Mouse (Mus musculus): ENCODE data around the gene Sbk2. TPM values are rescaled to one million over a fixed set of nuclear protein-coding genes. Genes with fewer than 3 reads are reported as not detected.

Gene Sbk2
- total RNA-seq, 2 experiments from 2014 or later = not detected

DNA sequence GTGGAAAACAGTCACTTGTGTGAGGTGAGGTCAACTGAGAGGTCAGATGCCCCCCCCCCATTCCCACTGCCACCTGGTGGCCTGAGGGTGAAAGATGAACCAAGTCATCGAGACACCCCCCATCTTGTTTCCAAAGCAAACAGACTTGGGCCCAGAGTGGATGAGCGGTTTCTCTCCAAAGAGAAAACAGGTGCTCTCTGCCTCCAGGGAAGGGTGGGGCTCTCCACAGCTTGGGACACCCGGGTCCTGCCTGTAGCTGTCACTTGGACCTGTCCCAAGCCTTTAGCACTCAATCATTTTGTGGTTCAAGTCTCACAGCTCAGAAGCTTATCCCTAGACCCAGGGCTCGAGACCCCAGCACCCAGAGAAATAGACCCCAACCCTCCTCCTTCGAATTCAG is 679 bp downstream of the Sbk2 start:
- intact Hi-C loops (cut with DNase I) = no loop called here
- DNase-seq (ENCODE audit: low spot score in 2 of 2) = no peak

DNA sequence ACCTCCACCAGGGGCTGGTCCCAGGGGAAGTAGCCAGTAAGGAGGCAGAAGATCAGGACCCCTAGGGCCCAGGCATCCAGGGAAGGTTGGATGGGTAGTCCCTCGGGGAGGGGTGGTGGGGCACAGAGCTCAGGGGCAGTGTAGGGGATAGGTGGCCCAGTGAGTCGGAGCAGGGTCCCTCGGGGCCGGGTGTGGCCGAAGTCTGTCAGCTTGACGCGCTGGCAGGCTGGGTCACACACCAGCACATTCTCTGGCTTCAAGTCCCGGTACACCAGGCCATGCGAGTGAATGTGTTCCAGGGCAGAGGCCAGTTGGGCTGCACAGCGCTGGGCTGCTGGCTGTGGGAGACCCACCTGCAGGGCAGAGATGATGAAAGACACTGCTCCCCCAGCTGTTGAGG is 6.8 kb downstream of the Sbk2 start:
- DNase-seq (ENCODE audit: low spot score in 2 of 2) = no peak
- intact Hi-C loops (cut with DNase I) = no loop called here

DNA sequence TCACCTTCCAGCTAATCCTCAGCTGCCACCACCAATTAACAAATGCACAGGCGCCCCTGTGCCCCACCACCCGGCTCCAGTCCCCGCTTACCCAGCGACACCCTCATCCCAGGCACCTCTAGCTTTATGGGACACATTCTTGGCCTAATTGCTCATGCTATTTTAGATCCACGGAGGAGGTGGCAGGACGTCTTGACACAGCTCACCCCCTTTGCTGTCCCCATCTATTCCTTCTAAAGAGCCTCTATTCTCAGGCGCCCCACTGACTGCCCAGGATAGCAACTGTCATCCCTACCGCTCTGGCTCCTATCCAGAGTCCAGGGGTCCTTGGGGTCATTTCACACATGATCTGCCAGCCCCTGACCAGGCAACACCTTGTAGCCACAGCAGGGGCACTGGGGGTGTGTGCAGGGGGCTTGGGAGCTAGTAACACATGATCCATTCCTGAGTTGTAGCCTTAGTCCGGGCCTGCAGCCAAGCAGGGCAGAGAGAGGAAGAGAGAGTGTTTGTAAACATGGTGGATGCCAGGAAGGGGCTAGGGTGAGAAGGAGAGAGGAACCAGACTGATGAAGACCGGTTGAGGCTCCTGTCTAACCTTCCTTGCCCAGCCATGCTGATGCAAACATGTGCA is 10.3 kb downstream of the Sbk2 start:
- intact Hi-C loops (cut with DNase I) = no loop called here
- no peak for DNase-seq (ENCODE audit: low spot score in 2 of 2)

DNA sequence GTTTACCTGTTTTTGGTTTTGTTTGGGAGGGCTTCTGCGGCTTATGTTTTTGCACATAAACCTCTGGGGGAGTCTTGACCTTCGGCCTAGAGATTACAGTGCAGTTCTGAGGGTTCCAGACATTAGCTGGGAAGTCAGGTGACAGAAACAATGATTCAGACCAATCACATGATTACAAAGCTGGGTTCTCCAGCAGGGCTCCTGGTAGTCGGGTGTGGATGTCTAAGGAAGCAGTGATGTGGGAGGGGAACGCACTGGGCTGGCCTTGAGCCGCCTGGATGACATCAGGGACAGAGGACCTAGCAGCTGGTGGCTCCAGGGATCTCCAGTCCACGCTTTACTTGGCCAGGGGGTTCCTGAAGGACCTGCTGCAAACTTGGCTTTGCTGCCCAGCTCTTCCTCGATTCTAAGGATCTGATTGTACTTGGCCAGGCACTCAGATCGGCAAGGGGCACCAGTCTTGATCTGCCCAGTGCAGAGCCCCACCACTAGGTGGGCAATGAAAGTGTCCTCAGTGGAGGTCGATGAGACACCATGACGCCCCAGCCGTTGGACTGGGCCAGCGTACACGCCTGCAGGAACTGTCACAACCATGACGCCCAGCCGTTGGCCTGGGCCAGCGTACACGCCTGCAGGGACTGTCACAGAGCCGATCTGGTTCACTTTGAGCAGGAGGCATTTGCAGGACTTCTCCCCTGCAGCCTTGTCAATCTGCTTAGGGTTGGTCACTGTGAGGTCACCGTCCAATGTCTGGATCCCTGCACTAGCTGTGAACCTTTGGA is 13.5 kb downstream of the Sbk2 start:
- DNase-seq (ENCODE audit: low spot score in 2 of 2) = no peak
- intact Hi-C loops (cut with DNase I) = no loop called here

DNA sequence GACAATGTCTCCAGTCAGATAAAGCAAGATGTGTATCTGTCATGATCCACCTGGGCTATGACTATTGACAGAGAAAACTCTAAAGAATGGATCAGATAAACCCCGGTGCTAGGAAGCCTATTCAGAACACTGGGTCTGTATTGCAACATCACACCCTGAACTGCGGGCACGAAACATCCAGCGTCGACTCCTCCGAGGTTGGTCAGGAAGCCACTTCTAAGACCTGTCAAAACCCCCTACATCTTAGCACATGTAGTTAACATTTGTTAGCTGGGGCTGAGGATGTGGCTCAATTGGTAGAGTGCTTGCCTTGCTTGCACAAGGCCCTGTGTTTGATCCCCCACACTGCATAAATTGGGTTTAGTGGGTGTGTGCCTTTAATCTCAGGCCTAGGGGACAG is 15.8 kb downstream of the Sbk2 start:
- no peak for DNase-seq (ENCODE audit: low spot score in 2 of 2)
- intact Hi-C loops (cut with DNase I) = no loop called here

DNA sequence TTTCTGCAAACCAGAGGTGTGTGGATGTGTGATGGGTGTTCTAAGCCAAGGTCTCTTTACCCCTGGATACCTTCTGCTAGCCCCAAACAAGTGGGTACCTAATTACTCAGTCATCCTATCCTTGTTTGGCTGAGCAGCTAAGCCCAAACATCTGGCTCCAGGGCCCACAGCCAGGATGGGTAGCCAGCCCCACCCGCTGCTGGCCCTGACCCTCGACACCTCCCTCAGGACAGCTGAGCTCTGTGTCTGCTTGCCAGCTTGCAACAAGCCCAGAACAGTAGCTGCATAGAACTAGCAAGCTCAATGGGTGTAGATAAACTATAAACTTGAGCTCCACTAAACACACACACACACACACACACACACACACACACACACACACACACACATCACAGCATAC is 16.4 kb downstream of the Sbk2 start:
- no peak for DNase-seq (ENCODE audit: low spot score in 2 of 2)
- intact Hi-C loops (cut with DNase I) = no loop called here

DNA sequence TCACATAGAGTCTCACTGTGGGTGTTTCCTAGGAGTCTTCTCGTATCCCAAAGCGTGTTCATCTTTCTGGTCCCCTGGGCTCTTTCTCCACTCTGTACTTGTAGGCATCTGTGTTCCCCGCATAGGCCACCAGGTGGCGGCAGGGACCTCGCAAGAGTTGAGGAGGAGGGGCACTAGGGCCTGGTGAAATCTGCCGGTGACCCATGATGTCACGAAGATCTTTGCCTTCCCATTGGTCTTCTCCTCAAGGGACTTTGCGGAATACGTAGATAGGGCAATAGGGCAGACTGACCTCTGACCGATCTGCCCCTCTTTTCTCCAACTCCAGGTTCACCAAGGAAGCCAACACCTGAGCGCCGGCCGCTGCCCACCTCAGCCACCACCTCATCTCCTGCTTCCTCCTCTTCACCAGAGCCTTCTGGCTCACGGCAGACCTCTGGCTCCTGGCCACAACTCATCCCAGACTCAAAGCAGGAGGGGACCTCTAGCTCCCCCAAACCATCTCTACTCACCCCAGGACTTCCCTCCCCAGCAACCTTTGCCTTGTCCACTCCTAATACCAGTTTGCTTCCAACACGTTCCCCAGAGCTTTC is 20.9 kb downstream of the Sbk2 start:
- peak; percentile 90 to 95 for DNase-seq (ENCODE audit: low spot score in 2 of 2)
- intact Hi-C loops (cut with DNase I) = loop anchor here (1.0 to 5.0 kb wide), 4 partner anchors 21 to 104 kb away; partner anchors contain the start of genes Fiz1, Gm44973, Sbk2 and Zfp524

DNA sequence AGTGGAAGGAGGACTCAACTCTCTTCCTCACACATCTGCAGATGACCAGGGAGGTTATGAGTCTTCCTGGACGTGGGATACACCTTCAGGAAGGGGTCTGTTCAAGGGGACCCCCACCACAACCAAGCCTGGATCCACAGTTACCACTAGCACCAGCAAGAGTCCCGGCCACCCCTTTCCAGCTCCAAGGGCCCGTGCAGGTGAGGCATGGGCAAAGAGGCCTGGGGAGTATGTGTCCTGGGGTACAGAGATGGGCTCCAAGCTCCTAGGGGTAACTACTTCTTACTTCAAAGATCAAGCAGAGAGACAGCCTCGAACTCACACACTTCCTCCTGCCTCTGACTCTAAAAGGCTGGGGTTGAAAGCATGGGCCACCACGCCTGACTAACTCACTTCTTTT is 21.5 kb downstream of the Sbk2 start:
- intact Hi-C loops (cut with DNase I) = loop anchor here (1.0 to 5.0 kb wide), 4 partner anchors 22 to 105 kb away; partner anchors contain the start of genes Fiz1, Gm44973, Sbk2 and Zfp524
- DNase-seq (ENCODE audit: low spot score in 2 of 2) = no peak

DNA sequence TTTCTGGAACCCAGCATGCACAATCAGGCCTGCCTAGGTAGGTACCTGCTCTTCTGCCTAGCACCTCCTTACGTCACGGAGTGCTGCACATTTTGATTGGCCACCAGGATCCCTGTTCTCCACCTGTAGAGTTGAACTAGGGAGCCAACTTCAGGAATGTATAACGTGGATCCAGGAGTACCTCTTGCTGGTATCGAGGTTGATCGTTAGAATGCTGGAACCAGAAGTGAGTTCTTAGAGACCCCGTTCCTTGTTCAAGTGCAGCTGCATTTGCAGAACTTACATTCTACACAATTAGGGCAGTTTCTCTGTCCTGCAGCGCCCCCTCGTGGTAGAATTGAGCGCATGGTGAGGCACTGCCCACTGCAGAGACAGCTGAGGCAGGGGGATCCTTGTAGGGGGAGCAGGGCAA is 24.1 kb downstream of the Sbk2 start:
- intact Hi-C loops (cut with DNase I) = loop anchor here (1.0 to 5.0 kb wide), 2 partner anchors 73 to 129 kb away; no protein-coding TSS in a partner anchor
- DNase-seq (ENCODE audit: low spot score in 2 of 2) = peak; percentile 79 to 83

DNA sequence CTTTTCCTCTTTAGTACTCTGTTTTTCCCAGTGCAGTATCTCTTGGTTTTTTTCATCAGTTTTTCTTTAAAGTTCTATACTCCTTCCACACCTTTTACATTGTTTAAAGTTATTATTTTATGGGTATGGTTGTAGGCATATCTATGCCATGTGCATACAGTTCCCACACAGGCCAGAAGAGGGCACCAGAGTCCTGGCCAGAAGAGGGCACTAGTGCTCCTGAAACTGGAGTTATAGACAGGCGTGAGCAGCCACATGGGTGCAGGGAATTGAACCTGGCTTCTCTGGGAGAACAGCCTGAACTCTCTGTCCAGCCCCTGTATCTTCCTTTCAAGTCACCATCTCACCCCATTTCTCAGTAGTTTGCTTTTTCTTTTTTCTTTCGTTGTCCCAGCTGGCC is 25.8 kb downstream of the Sbk2 start:
- intact Hi-C loops (cut with DNase I) = no loop called here
- peak; percentile 42 to 67 for DNase-seq (ENCODE audit: low spot score in 2 of 2)

DNA sequence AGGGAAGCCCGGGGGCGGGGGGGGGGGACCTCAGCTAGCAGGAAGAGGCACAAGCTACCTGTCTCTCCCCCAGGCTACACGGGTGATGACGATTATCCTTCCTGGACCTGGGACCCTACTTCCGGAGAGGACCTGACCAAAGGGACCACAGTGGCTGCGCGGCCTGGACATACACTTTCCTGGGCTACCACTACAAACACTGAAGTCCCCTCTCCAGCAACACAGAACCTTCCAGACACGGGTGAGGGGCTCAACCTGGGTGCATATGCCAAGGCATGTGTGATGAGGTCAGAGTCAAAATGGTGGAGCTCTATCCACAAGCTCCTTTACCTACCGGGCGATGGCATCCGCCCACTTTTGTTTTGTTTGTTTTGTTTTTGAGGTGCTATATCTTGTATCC is 26.8 kb downstream of the Sbk2 start:
- no peak for DNase-seq (ENCODE audit: low spot score in 2 of 2)
- intact Hi-C loops (cut with DNase I) = no loop called here

DNA sequence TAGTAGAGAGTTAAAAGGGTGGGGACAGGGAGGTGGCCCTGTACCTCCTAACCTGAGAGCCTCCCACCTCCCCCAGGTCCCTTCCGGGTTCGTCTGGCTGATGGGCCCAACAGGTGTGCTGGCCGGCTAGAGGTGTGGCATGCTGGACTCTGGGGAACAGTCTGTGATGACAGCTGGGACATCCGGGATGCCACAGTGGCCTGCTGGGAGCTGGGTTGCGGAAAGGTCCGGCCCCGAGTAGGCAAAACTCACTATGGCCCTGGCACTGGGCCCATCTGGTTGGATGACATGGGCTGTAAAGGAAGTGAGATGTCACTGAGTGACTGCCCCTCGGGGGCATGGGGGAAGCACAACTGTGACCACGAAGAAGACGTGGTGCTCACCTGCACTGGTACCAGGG is 27.4 kb downstream of the Sbk2 start:
- intact Hi-C loops (cut with DNase I) = no loop called here
- no peak for DNase-seq (ENCODE audit: low spot score in 2 of 2)

DNA sequence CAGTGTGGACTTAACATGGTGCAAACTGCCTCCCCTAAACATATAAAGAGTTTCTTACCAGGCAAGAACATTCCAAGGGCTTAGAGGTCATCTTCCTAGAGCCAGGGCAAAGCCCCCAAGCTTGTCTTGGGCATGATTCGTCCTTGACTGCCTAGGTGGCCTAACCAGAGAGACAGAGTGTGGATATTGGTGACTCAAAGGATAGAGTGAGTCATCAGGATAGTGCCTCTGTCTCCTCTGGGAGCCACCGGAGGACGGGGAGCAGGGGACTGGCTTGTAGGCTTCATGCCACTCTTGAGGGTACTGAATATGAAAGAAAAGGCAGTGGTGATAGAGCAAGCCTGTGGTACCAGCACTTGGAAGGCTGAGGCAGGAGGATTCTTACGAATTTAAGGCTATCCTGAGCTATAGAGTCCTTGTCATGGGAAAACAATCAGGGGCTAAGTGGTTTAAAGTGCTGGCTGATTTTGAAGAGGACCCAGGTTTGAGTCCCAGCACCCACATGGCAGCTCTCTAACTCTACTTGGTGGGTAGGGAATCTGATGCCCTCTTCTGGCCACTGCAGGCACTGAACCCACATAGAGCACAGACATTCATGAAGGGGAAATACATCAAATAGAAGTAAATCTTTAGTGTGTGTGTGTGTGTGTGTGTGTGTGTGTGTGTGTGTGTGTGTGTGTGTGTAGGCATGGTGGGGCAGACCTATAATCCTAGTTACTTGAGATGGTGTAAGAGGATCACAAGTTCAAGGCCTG is 29.9 kb downstream of the Sbk2 start:
- no peak for DNase-seq (ENCODE audit: low spot score in 2 of 2)
- intact Hi-C loops (cut with DNase I) = no loop called here

DNA sequence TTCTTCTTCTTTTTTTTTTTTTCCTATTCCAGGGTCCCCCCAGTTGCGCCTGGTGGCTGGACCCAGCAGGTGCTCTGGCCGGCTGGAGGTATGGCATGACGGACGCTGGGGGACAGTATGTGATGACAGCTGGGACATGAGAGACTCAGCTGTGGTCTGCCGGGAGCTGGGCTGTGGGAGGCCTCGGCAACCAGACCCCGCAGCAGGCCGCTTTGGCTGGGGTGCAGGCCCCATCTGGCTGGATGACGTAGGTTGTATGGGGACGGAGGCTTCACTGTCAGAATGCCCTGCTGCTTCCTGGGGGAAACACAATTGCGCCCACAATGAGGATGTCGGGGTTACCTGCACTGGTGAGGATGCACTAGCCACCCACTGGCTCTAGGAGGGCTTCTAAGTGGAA is 31.1 kb downstream of the Sbk2 start:
- DNase-seq (ENCODE audit: low spot score in 2 of 2) = no peak
- intact Hi-C loops (cut with DNase I) = no loop called here

DNA sequence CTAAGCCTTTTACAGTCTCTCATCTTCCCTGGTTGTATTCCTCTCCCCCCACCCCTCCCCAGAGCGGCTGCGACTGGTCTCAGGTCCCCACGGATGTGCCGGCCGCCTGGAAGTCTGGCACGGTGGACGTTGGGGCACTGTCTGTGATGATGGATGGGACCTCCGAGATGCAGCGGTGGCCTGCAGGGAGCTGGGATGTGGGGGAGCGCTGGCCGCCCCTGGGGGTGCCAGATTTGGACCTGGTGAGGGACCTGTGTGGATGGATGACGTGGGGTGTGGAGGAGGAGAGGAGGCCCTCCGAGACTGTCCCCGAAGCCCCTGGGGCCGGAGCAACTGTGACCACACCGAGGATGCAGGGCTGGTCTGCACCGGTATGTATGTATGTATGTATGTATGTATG is 35.9 kb downstream of the Sbk2 start:
- no peak for DNase-seq (ENCODE audit: low spot score in 2 of 2)
- intact Hi-C loops (cut with DNase I) = no loop called here

DNA sequence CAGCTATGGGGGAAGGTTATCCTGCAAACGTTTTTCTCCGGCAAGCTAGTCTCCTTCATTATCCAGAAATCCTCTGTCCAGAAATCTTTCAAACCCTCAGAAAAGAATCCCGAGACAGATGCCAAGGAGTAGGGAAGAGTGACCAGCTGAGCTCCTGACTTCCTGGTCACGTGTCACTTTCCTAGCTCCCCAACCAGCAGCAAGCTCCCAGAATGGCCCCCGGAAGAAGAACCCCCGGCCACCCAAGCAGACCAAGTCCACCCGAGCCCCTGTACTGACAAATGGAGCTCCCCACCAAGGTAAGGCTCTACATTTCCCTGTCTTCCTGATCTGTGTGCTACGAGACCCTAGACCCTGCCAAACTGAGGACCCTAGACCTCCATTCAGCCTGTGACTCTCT is 36.5 kb downstream of the Sbk2 start:
- intact Hi-C loops (cut with DNase I) = no loop called here
- DNase-seq (ENCODE audit: low spot score in 2 of 2) = no peak

DNA sequence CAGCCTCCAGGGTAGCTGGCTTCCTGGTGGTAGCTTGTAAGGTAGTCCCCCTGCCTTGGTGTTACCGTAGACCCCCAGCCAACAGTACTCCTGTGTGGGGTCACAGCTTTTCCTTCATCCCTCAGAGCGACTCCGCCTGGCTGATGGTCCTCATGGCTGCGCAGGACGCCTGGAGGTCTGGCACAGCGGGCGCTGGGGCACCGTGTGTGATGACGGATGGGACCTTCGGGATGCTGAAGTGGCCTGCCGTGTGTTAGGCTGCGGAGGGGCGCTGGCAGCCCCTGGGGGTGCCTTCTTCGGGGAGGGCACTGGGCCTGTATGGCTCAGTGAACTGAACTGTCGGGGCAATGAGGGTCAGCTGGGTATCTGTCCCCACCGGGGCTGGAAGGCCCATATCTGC is 37.4 kb downstream of the Sbk2 start:
- intact Hi-C loops (cut with DNase I) = no loop called here
- no peak for DNase-seq (ENCODE audit: low spot score in 2 of 2)

DNA sequence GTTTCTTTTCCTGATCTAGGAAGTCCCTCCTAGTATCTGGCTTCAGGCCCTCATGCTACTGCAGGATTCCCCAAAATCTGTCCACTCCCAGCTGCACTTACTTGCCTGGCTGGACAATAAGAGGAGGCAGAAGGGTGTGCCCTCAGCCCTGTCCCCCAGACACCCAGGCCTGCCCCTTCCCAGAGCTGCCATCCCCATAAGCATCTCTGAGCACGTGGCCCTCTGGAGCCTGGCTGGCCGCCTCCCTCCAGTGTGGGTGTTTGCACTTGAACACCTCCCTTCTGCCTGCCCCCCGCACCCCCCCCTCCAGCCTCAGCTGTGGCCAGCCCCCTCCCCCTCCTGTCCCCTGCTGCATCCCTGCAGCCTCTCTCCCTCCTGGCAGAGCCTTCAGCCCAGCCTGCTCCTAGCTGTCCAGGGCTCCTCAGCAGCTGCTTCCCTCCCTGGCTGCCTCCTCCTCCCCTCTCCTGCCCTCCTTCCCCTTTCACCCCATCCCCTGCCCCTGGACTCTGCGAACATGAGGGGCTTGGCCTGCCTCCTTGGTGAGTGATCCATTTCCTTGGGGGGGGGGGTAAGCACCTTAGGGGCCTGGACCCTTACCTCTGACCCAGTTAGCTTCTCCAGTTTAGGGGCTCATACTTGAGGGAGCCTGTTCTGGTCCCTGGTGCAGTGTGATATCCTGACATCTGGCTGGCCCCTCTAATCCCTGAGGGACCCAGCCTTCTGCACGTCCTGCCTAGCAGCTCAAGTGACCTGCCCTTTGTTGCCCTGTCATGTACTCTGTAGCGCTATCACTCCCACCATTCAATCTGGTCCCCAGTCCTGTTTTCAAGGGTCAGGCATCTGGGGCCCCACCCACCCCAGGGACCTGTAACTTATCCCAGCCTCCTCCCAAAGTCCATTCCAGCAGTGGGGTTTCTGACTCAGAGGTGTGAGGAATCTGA is 38.5 kb downstream of the Sbk2 start, which contains the start of gene Ssc5d:
Gene Ssc5d, plus strand, starts transcription at position 345 of the 941 bp plus-strand sequence.
- intact Hi-C loops (cut with DNase I) = no loop called here
- DNase-seq (ENCODE audit: low spot score in 2 of 2) = peak in 1 of 2 experiments; percentile 28

DNA sequence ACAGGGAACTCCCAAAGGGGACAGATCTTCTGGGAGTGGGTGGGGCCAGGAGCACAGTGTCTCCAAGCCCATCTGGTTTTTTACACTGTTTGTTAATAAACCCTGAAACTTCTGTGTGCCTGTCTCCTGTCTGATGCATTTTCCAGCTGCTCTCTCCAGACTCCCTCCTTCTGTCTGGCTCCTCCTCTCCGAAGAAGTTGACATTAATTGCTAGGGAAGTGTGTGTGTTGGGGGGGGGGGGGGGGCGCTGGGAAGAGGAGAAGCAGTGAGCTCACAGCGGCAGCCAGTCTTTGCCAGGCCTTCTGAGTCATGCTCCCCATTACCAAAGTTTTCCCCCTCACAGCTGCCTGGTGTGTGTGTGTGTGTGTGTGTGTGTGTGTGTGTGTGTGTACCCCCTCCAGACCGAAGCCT is 39.3 kb downstream of the Sbk2 start:
- DNase-seq (ENCODE audit: low spot score in 2 of 2) = peak; percentile 31 to 55
- intact Hi-C loops (cut with DNase I) = loop anchor here (5.0 kb wide), 2 partner anchors 58 to 113 kb away; partner anchors contain the start of gene Ube2s

Measured in left cerebral cortex, postnatal 25 days (tissue).